Mouse (Mus musculus): ENCODE data around the gene Cep128.

DNA sequence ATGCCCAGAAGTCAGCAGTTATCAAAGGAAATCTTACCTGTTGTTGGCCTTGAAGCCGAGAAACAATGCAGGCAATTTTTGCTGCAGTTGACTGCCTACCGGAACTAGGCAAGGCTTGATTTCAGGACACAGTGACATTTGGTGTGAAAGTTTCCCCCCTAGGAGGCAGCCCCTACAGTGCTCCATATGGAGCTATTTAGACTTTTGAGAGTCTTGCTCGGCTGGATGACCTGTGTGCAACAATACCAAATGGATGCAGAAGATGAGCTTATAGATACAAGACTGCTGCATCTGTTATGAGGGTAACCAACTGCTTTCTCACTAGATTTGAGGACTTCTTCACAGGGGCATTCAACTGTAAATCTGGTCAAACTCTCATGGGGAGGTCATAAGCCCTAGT lies 331.9 kb downstream of the Cep128 start:
- TF ChIP-seq CTCF (conservative IDR thresholded peaks at IDR 0.05; ENCODE audit: low read length) (no peak), NANOG (IDR thresholded peaks at IDR 0.05; ENCODE audit: borderline replicate concordance, low read length) (no peak)

Data from E14TG2a.4 (cell line).